Mouse (Mus musculus) cerebellum, adult 9-11 months (tissue): ENCODE measurements around the gene Panx1.

Experiments used
- DNase-seq: peaks from one replicate; pipeline ENCODE4 v3.0.0; 2022

Panx1 gene

DNA sequence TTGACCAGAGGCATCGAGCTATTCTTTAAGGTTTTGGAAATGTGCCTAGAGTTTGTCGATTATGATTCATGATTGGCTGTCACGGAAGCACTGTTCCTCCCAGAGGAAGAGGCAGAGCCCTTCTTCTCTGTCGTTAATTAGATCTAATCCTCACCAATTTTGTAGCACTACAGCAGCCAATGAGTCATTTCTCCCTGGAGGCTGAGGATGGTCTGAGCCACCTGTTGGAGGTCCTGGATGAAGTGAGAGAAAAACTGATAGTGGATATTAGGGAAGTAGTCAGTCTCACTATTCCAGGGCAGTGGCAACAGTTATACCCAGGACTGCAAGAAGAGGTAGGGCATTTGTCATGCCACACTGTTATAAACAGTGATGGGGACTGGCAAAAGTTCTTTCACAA, 75.1 kb downstream of the Panx1 start:
- DNase-seq: no peak

DNA sequence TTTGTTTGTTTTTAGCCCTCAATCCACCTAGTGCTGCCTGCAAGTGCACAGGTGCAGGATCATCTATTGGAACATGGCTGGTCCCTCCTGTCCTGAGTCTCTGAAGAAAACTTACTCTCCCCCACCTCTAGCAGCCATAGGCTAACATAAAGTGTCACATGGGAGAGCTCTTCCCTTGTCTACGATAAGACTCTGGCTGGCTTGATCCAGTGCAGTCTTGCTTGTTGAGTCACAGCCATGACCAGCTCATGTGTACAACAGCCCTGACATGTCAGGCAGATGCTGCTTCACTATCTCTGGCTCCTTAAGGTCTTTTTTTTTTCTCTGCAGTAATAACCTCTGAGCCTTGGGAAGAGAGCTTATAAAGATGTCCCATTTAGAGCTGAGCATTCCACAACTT, 77.7 kb downstream of the Panx1 start:
- no peak for DNase-seq

GRCm38 (mm10) chr9:14966787-14967186, 78.5 kb downstream of the Panx1 start:
- no peak for DNase-seq

DNA sequence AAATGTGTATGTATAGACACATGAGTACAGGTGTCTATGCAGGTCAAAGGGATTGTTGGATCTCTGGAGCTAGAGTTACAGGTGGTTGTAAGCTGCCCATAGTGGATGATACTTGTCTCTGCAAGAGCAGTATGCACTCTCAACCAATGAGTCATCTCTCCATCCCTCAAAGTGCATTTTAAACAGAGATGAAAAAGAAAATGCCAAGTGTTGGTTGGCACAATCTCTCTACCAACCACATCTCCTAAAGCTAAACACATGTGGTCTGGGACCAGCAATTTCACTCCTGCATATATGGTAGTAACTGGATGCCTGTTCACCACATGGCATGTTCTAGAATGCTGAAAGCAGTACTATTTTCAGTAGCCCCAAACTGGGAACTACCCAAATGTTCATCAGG, 79.9 kb downstream of the Panx1 start:
- DNase-seq: no peak

DNA sequence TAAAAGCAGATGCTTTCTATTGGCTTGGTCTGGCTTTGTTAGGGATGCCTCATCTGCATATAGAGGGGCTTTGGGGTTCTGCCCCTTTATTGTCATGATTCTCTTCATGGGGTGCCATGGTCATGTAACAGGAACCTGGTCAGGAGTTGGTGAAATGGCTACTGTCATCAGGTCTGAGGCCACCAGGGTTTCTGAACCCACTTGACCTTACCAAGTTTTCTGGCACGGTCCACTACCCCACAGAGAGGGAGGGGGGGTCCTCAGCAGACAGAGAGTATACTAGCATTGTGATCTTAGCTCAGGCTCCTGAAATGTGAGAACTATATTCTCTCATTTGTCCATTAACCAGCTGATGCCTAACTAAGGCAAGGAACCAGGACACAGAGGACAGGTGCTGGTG, 82.5 kb downstream of the Panx1 start:
- no peak for DNase-seq

- no peak for DNase-seq
These were observed 90.6 kb downstream of the Panx1 start for GRCm38 (mm10) chr9:14954659-14955058.
